Mouse (Mus musculus) embryonic facial prominence, embryonic 11.5 days (tissue): ENCODE results near the gene Ripply3. TPM values are rescaled to one million over a fixed set of nuclear protein-coding genes. Genes with fewer than 3 reads are reported as not detected.

Experiments used
- ATAC-seq: fragments of 200-750 bp; cut with Nextera tagmentation; replicated peaks from 2 replicates; pipeline ENCODE4 v1.8.0; 2017; ENCODE audit warnings: low read depth; ENCODE audit not compliant: insufficient number of reproducible peaks, low FRiP score, low TSS enrichment
- DNase-seq: peaks from one replicate; pipeline ENCODE4 v3.0.0-alpha.2; 2015; ENCODE audit warnings: low spot score
- H3K27ac ChIP-seq: fragments of 300-500 bp; sonication (generic); replicated peaks from 2 replicates; pipeline ENCODE4 v1.5.1; 2014; ENCODE audit warnings: mild to moderate bottlenecking, low read depth, low read length, control low read depth
- H3K27me3 ChIP-seq: fragments of 300-500 bp; sonication (generic); 2 replicates; pipeline ENCODE4 v1.6.1; 2014; ENCODE audit warnings: mild to moderate bottlenecking, low read length, moderate library complexity, mixed read lengths; ENCODE audit not compliant: control insufficient read depth, insufficient read depth
- H3K36me3 ChIP-seq: fragments of 300-500 bp; sonication (generic); replicated peaks from 2 replicates; pipeline ENCODE4 v1.6.1; 2014; ENCODE audit warnings: low read depth, mild to moderate bottlenecking, low read length, moderate library complexity, mixed read lengths; ENCODE audit not compliant: control insufficient read depth, insufficient read depth
- H3K4me1 ChIP-seq: fragments of 300-500 bp; sonication (generic); 2 replicates; pipeline ENCODE4 v1.6.1; 2014; ENCODE audit warnings: low read length, mixed read lengths; ENCODE audit not compliant: control insufficient read depth, insufficient read depth
- H3K4me2 ChIP-seq: fragments of 300-500 bp; sonication (generic); 2 replicates; pipeline ENCODE4 v1.6.1; 2014; ENCODE audit warnings: low read depth, mild to moderate bottlenecking, control low read depth, low read length, moderate library complexity
- H3K4me3 ChIP-seq: fragments of 300-500 bp; sonication (generic); 2 replicates; pipeline ENCODE4 v1.5.1; 2014; ENCODE audit warnings: low read depth, low read length, control low read depth
- H3K9ac ChIP-seq: fragments of 300-500 bp; sonication (generic); replicated peaks from 2 replicates; pipeline ENCODE4 v1.6.1; 2014; ENCODE audit warnings: mild to moderate bottlenecking, control low read depth, low read length
- H3K9me3 ChIP-seq: fragments of 300-500 bp; sonication (generic); replicated peaks from 2 replicates; pipeline ENCODE4 v1.6.1; 2016; ENCODE audit warnings: mild to moderate bottlenecking, low read length, inconsistent platforms, mixed read lengths; ENCODE audit not compliant: control insufficient read depth
- WGBS: fragments of 180-500 bp; shearing (Covaris S2); extraction: QIAGEN DNeasy Blood & Tissue Kit; methylation state at CpG from one replicate; pipeline ENCODE4 v1.1.7; 2014; 5-methylcytosine and 5-hydroxymethylcytosine counted together
- polyA plus RNA-seq: library from polyadenylated mRNA; unstranded; fragments of >200 nt; fragmentation: Nextera tagmentation; extraction: Ambion mirVana; gene quantifications from 2 replicates; pipeline ENCODE4 v1.2.1, GENCODE M21; 2014

Gene Ripply3
- polyA plus RNA-seq, 1 experiment from 2014 or later: 5.2 TPM

GRCm38 (mm10) chr16:94311416-94311815 lies 16.8 kb upstream of the Ripply3 start:
- no peak for DNase-seq
- Histone ChIP-seq H3K27ac (no peak overlapping the region), H3K4me2 (no peak overlapping the region), H3K4me1 (no peaks in the 10 kb centered on the region), H3K27me3 (no peaks in the 10 kb centered on the region), H3K36me3 (no peaks in the 10 kb centered on the region), H3K4me3 (no peak overlapping the region), H3K9me3 (no peaks in the 10 kb centered on the region), H3K9ac (no peak overlapping the region)
- no peak for ATAC-seq
- 57% methylated on average over 1 of the region's 1 CpGs for WGBS

- Histone ChIP-seq H3K36me3 (no peaks in the 10 kb centered on the region), H3K4me3 (no peak overlapping the region), H3K4me2 (no peak overlapping the region), H3K4me1 (no peaks in the 10 kb centered on the region), H3K27me3 (no peaks in the 10 kb centered on the region), H3K27ac (no peak overlapping the region), H3K9ac (no peak overlapping the region), H3K9me3 (no peaks in the 10 kb centered on the region)
- ATAC-seq (no peak), DNase-seq (no peak)
- WGBS: 75% methylated on average over 4 of the region's 4 CpGs
These were observed 16.3 kb upstream of the Ripply3 start for GRCm38 (mm10) chr16:94311931-94312330.

- Histone ChIP-seq H3K4me2 (peak overlapping the region; percentile 50), H3K36me3 (no peaks in the 10 kb centered on the region), H3K27ac (peak overlapping the region; percentile 97), H3K4me1 (no peaks in the 10 kb centered on the region), H3K4me3 (peak overlapping the region; percentile 69), H3K27me3 (no peaks in the 10 kb centered on the region), H3K9ac (peak overlapping the region; percentile 69), H3K9me3 (no peaks in the 10 kb centered on the region)
- WGBS: under 1% methylated on average over 20 of the region's 20 CpGs
- ATAC-seq: peak; percentile 85
- peak; percentile 88 for DNase-seq
These were observed 15.5 kb upstream of the Ripply3 start for GRCm38 (mm10) chr16:94312663-94313228.

- no peaks in the 10 kb centered on the region for H3K9me3 ChIP-seq
- H3K4me3 ChIP-seq: peak within 1 kb of the TSS; percentile 69
- peak; percentile 87 for ATAC-seq
- DNase-seq: peak; percentile 97
- peak within 1 kb of the TSS; percentile 97 for H3K27ac ChIP-seq
- no peaks in the 10 kb centered on the region for H3K36me3 ChIP-seq
- WGBS: 1% methylated on average over 64 of the region's 64 CpGs
- H3K27me3 ChIP-seq: no peaks in the 10 kb centered on the region
- no peaks in the 10 kb centered on the region for H3K4me1 ChIP-seq
- peak within 1 kb of the TSS; percentile 75 for H3K4me2 ChIP-seq
- H3K9ac ChIP-seq: peak within 1 kb of the TSS; percentile 89
These were observed 14.8 kb upstream of the Ripply3 start, which contains the start of gene Hlcs for GRCm38 (mm10) chr16:94313229-94314030. TSS of gene Hlcs (minus strand) at chr16:94313571.

- no peak overlapping the region for H3K27ac ChIP-seq
These were observed 13.6 kb upstream of the Ripply3 start for GRCm38 (mm10) chr16:94314626-94315025.

GRCm38 (mm10) chr16:94315215-94315614 lies 13.0 kb upstream of the Ripply3 start:
- no peak overlapping the region for H3K27ac ChIP-seq
- no peak for ATAC-seq

More at GRCm38 (mm10) chr16:94314626-94315025, 13.6 kb upstream of the Ripply3 start:
- Histone ChIP-seq H3K9ac (no peak overlapping the region), H3K4me2 (no peak overlapping the region), H3K9me3 (no peaks in the 10 kb centered on the region), H3K36me3 (no peaks in the 10 kb centered on the region), H3K4me3 (no peak overlapping the region), H3K27me3 (no peaks in the 10 kb centered on the region), H3K4me1 (no peaks in the 10 kb centered on the region)
- 93% methylated on average over 5 of the region's 5 CpGs for WGBS
- ATAC-seq (no peak), DNase-seq (no peak)

GRCm38 (mm10) chr16:94317752-94318151 lies 10.5 kb upstream of the Ripply3 start:
- DNase-seq (no peak), ATAC-seq (no peak)
- no peak overlapping the region for H3K27ac ChIP-seq
- no peak overlapping the region for H3K9ac ChIP-seq
- WGBS: 83% methylated on average over 5 of the region's 5 CpGs
- no peaks in the 10 kb centered on the region for H3K9me3 ChIP-seq
- H3K4me3 ChIP-seq: no peak overlapping the region
- no peaks in the 10 kb centered on the region for H3K27me3 ChIP-seq
- no peaks in the 10 kb centered on the region for H3K36me3 ChIP-seq
- H3K4me2 ChIP-seq: no peak overlapping the region
- H3K4me1 ChIP-seq: no peaks in the 10 kb centered on the region

More at GRCm38 (mm10) chr16:94315215-94315614, 13.0 kb upstream of the Ripply3 start:
- H3K27me3 ChIP-seq: no peaks in the 10 kb centered on the region
- no peaks in the 10 kb centered on the region for H3K36me3 ChIP-seq
- no peak overlapping the region for H3K4me3 ChIP-seq
- no peak overlapping the region for H3K9ac ChIP-seq
- 63% methylated on average over 1 of the region's 1 CpGs for WGBS
- no peak for DNase-seq
- no peaks in the 10 kb centered on the region for H3K4me1 ChIP-seq
- H3K4me2 ChIP-seq: no peak overlapping the region
- no peaks in the 10 kb centered on the region for H3K9me3 ChIP-seq

- Histone ChIP-seq H3K4me1 (no peaks in the 10 kb centered on the region), H3K4me2 (no peak overlapping the region), H3K9ac (no peak overlapping the region), H3K27ac (no peak overlapping the region), H3K9me3 (no peaks in the 10 kb centered on the region), H3K4me3 (no peak overlapping the region), H3K27me3 (no peaks in the 10 kb centered on the region), H3K36me3 (no peaks in the 10 kb centered on the region)
- DNase-seq (no peak), ATAC-seq (no peak)
- WGBS: 80% methylated on average over 5 of the region's 5 CpGs
These were observed 8.0 kb upstream of the Ripply3 start for GRCm38 (mm10) chr16:94320223-94320622.
